Mouse (Mus musculus): ENCODE results near the gene Srrm3.

- TF ChIP-seq CTCF (conservative IDR thresholded peaks at IDR 0.05; ENCODE audit: insufficient read depth, insufficient read length, low read depth, low read length) (no peak), POLR2A (IDR thresholded peaks at IDR 0.05; ENCODE audit: low read depth, low read length) (no peak)
These were observed 83.6 kb downstream of the Srrm3 start for GRCm38 (mm10) chr5:135890323-135890722.

All from kidney, adult 2 months (tissue).